Comparison of ENCODE assay signal across 11 mouse cellular contexts in genomic region chr1:168325786-168326185, GRCm38 (mm10).
DNase-seq lines count a peak whose midpoint lies in the region; ATAC-seq and TF ChIP-seq lines count a peak whose summit lies in the region.
"Had no signal": no experiment of that assay in that cellular context is flagged by ENCODE, and none has a peak within 500 bp of the region (broad histone marks: within the 10 kb centered on the region; RNA-seq: fewer than 3 reads in every experiment).

No protein-coding gene starts in this region.

- ATAC-seq in forebrain, postnatal 0 days = no peak
- ATAC-seq in megakaryocyte, adult 5-6 weeks (ENCODE audit: poor library complexity, severe bottlenecking) = no peak
- ATAC-seq in hindbrain, postnatal 0 days = 0 out of 2 replicates have a peak, but pooled peaks have one; percentile 27
- no peak; the same call in 1 of the 2 replicates for ATAC-seq in neural tube, embryonic 15.5 days (ENCODE audit: low FRiP score)

- 61% methylated on average over 4 of the region's 4 CpGs for WGBS in forebrain, embryonic 10.5 days
- WGBS in forebrain, postnatal 0 days = 53% methylated on average over 4 of the region's 4 CpGs
- WGBS in hindbrain, postnatal 0 days = 51% methylated on average over 4 of the region's 4 CpGs
- 28% methylated on average over 4 of the region's 4 CpGs for WGBS in neural tube, embryonic 15.5 days

- H3K4me3 ChIP-seq in forebrain, embryonic 10.5 days = no peak overlapping the region
- no peak overlapping the region for H3K4me3 ChIP-seq in forebrain, postnatal 0 days (ENCODE audit: low read depth, low read length)
- H3K4me3 ChIP-seq in megakaryocyte, embryonic 14.5 days (replicated peaks) = peak overlapping the region; percentile 51
- H3K4me3 ChIP-seq in hindbrain, postnatal 0 days (ENCODE audit: low read length) = no peak overlapping the region
- no peak overlapping the region for H3K4me3 ChIP-seq in neural tube, embryonic 15.5 days (replicated peaks)
- H3K4me3 ChIP-seq: layer of hippocampus, adult 2 months had no signal

- no peak for TF ChIP-seq CTCF in forebrain, postnatal 0 days (IDR thresholded peaks at IDR 0.05; ENCODE audit: low read depth)
- TF ChIP-seq CTCF in hindbrain, postnatal 0 days (IDR thresholded peaks at IDR 0.05; ENCODE audit: low read depth) = no peak

- H3K27ac ChIP-seq in forebrain, embryonic 10.5 days = peak overlapping the region; percentile 68
- H3K27ac ChIP-seq in forebrain, postnatal 0 days (ENCODE audit: low read depth, low read length) = no peak overlapping the region
- H3K27ac ChIP-seq in hindbrain, postnatal 0 days = 0 out of 2 replicates have a peak overlapping the region, but pooled peaks have one; percentile 3
- 0 out of 2 replicates have a peak overlapping the region, but pooled peaks have one; percentile 15 for H3K27ac ChIP-seq in neural tube, embryonic 15.5 days (replicated peaks)
- H3K27ac ChIP-seq: layer of hippocampus, adult 2 months had no signal

- no peaks in the 10 kb centered on the region for H3K27me3 ChIP-seq in forebrain, embryonic 10.5 days (ENCODE audit: poor library complexity, severe bottlenecking)
- no peaks in the 10 kb centered on the region for H3K27me3 ChIP-seq in forebrain, postnatal 0 days (ENCODE audit: insufficient read depth, low read length)
- H3K27me3 ChIP-seq in megakaryocyte, embryonic 14.5 days (replicated peaks) = no peaks in the 10 kb centered on the region
- no peaks in the 10 kb centered on the region for H3K27me3 ChIP-seq in hindbrain, postnatal 0 days (ENCODE audit: insufficient read depth, low read length)
- H3K27me3 ChIP-seq in neural tube, embryonic 15.5 days (replicated peaks) = no peaks in the 10 kb centered on the region; the same call in 1 of the 2 replicates

- no peak overlapping the region for H3K4me2 ChIP-seq in forebrain, postnatal 0 days (ENCODE audit: low read depth)
- no peak overlapping the region for H3K4me2 ChIP-seq in hindbrain, postnatal 0 days (ENCODE audit: low read depth, low read length)
- no peak overlapping the region for H3K4me2 ChIP-seq in neural tube, embryonic 15.5 days

- DNase-seq in forebrain, embryonic 10.5 days (ENCODE audit: extremely low spot score, low spot score) = no peak
- no peak for DNase-seq in forebrain, postnatal 0 days
- no peak for DNase-seq in hindbrain, postnatal 0 days (ENCODE audit: low spot score)
- no peak for DNase-seq in lung, postnatal 36 days
- no peak for DNase-seq in embryo, embryonic 10.5 days (ENCODE audit: low spot score)
- DNase-seq: retina, postnatal 1 day; thymus, postnatal 25 days had no signal

- no peak overlapping the region for H3K9ac ChIP-seq in forebrain, postnatal 0 days
- H3K9ac ChIP-seq in hindbrain, postnatal 0 days (replicated peaks; ENCODE audit: low read length) = no peak overlapping the region
- H3K9ac ChIP-seq in neural tube, embryonic 15.5 days (replicated peaks) = no peak overlapping the region

- peaks cover 14% of the 10 kb centered on the region for H3K36me3 ChIP-seq in forebrain, embryonic 10.5 days (replicated peaks)
- no peaks in the 10 kb centered on the region for H3K36me3 ChIP-seq in forebrain, postnatal 0 days (ENCODE audit: insufficient read depth)
- peaks cover 59% of the 10 kb centered on the region for H3K36me3 ChIP-seq in megakaryocyte, embryonic 14.5 days (replicated peaks; ENCODE audit: low read length)
- H3K36me3 ChIP-seq in hindbrain, postnatal 0 days (ENCODE audit: insufficient read depth, low read length) = no peaks in the 10 kb centered on the region
- no peaks in the 10 kb centered on the region for H3K36me3 ChIP-seq in neural tube, embryonic 15.5 days

- no peaks in the 10 kb centered on the region for H3K9me3 ChIP-seq in forebrain, embryonic 10.5 days
- H3K9me3 ChIP-seq in forebrain, postnatal 0 days (ENCODE audit: low read length) = no peaks in the 10 kb centered on the region
- H3K9me3 ChIP-seq in megakaryocyte, embryonic 14.5 days = no peaks in the 10 kb centered on the region
- H3K9me3 ChIP-seq in hindbrain, postnatal 0 days (ENCODE audit: low read length) = no peaks in the 10 kb centered on the region
- no peaks in the 10 kb centered on the region for H3K9me3 ChIP-seq in neural tube, embryonic 15.5 days (replicated peaks)

- H3K4me1 ChIP-seq in forebrain, embryonic 10.5 days = peaks cover 76% of the 10 kb centered on the region
- peaks cover 40% of the 10 kb centered on the region for H3K4me1 ChIP-seq in forebrain, postnatal 0 days (ENCODE audit: insufficient read depth)
- peaks cover 96% of the 10 kb centered on the region for H3K4me1 ChIP-seq in megakaryocyte, embryonic 14.5 days
- H3K4me1 ChIP-seq in hindbrain, postnatal 0 days (ENCODE audit: insufficient read depth, low read length) = peaks cover 24% of the 10 kb centered on the region; the same call in 1 of the 2 replicates
- peaks cover 59% of the 10 kb centered on the region for H3K4me1 ChIP-seq in neural tube, embryonic 15.5 days
